ENCODE assay signal across 26 mouse cellular contexts in genomic region chrX:14356466-14357030, GRCm38 (mm10).
DNase-seq lines count a peak whose midpoint lies in the region; ATAC-seq and TF ChIP-seq lines count a peak whose summit lies in the region.
"Had no signal": no experiment of that assay in that cellular context is flagged by ENCODE, and none has a peak within 500 bp of the region (broad histone marks: within the 10 kb centered on the region; RNA-seq: fewer than 3 reads in every experiment).

No protein-coding gene starts in this region.

- H3K27ac ChIP-seq in forebrain, embryonic 14.5 days (ENCODE audit: low read depth, low read length): no peak overlapping the region
- no peak overlapping the region for H3K27ac ChIP-seq in forebrain, embryonic 10.5 days
- no peak overlapping the region for H3K27ac ChIP-seq in midbrain, postnatal 0 days (ENCODE audit: low read depth, low read length)
- no peak overlapping the region for H3K27ac ChIP-seq in midbrain, embryonic 10.5 days (replicated peaks)
- H3K27ac ChIP-seq: heart, adult 2 months; heart, embryonic 13.5 days; hindbrain, embryonic 15.5 days; kidney, embryonic 15.5 days; layer of hippocampus, adult 2 months; left cerebral cortex, adult 2 months; liver, embryonic 12.5 days; midbrain, embryonic 13.5 days; stomach, embryonic 15.5 days had no signal

- H3K9me3 ChIP-seq in forebrain, embryonic 14.5 days (replicated peaks; ENCODE audit: control insufficient read depth, low read length): no peaks in the 10 kb centered on the region
- no peaks in the 10 kb centered on the region for H3K9me3 ChIP-seq in forebrain, embryonic 10.5 days
- H3K9me3 ChIP-seq in midbrain, postnatal 0 days (ENCODE audit: low read length): no peaks in the 10 kb centered on the region
- H3K9me3 ChIP-seq in midbrain, embryonic 10.5 days (replicated peaks): no peaks in the 10 kb centered on the region
- H3K9me3 ChIP-seq: heart, embryonic 13.5 days; hindbrain, embryonic 15.5 days; kidney, embryonic 15.5 days; liver, embryonic 12.5 days; megakaryocyte, embryonic 14.5 days; midbrain, embryonic 13.5 days; stomach, embryonic 15.5 days had no signal

- DNase-seq in forebrain, embryonic 14.5 days (ENCODE audit: low spot score): peak; percentile 0
- no peak for DNase-seq in forebrain, embryonic 10.5 days (ENCODE audit: extremely low spot score, low spot score)
- peak; percentile 17 for DNase-seq in midbrain, postnatal 0 days (ENCODE audit: low spot score)
- DNase-seq in midbrain, embryonic 10.5 days (ENCODE audit: low spot score): no peak
- DNase-seq in cerebellum, postnatal 10 days: peak; percentile 56 to 67
- DNase-seq in kidney, postnatal 36 days: no peak
- DNase-seq in heart, adult 18-20 months: no peak
- DNase-seq: adrenal gland, postnatal 14 days; gastrocnemius, postnatal 25 days; heart, adult 2 months; heart, postnatal 10 days; kidney, adult 18-20 months; kidney, postnatal 25 days; liver, postnatal 0 days; lung, postnatal 36 days; right cerebral cortex, postnatal 14 days had no signal

- TF ChIP-seq CTCF in midbrain, postnatal 0 days (IDR thresholded peaks at IDR 0.05): no peak

- H3K4me1 ChIP-seq in forebrain, embryonic 14.5 days (ENCODE audit: control insufficient read depth, insufficient read depth, low read length): no peaks in the 10 kb centered on the region
- no peaks in the 10 kb centered on the region for H3K4me1 ChIP-seq in forebrain, embryonic 10.5 days
- no peaks in the 10 kb centered on the region for H3K4me1 ChIP-seq in midbrain, postnatal 0 days (ENCODE audit: insufficient read depth, low read length)
- H3K4me1 ChIP-seq in midbrain, embryonic 10.5 days: no peaks in the 10 kb centered on the region
- H3K4me1 ChIP-seq: heart, embryonic 13.5 days; hindbrain, embryonic 15.5 days; kidney, embryonic 15.5 days; liver, embryonic 12.5 days; megakaryocyte, embryonic 14.5 days; midbrain, embryonic 13.5 days; stomach, embryonic 15.5 days had no signal

- H3K4me2 ChIP-seq in forebrain, embryonic 14.5 days (ENCODE audit: low read length): no peak overlapping the region
- no peak overlapping the region for H3K4me2 ChIP-seq in midbrain, postnatal 0 days (ENCODE audit: low read depth, low read length, poor library complexity, severe bottlenecking)
- H3K4me2 ChIP-seq: heart, embryonic 13.5 days; hindbrain, embryonic 15.5 days; kidney, embryonic 15.5 days; liver, embryonic 12.5 days; midbrain, embryonic 13.5 days; stomach, embryonic 15.5 days had no signal

- no peak overlapping the region for H3K9ac ChIP-seq in forebrain, embryonic 14.5 days (ENCODE audit: low read length)
- H3K9ac ChIP-seq in midbrain, postnatal 0 days (replicated peaks; ENCODE audit: low read length, poor library complexity, severe bottlenecking): no peak overlapping the region
- H3K9ac ChIP-seq: heart, embryonic 13.5 days; hindbrain, embryonic 15.5 days; kidney, embryonic 15.5 days; liver, embryonic 12.5 days; liver, postnatal 0 days; midbrain, embryonic 13.5 days; stomach, embryonic 15.5 days had no signal

- H3K27me3 ChIP-seq in forebrain, embryonic 14.5 days (replicated peaks; ENCODE audit: control insufficient read depth, insufficient read depth, low read length): no peaks in the 10 kb centered on the region
- H3K27me3 ChIP-seq in forebrain, embryonic 10.5 days (ENCODE audit: poor library complexity, severe bottlenecking): no peaks in the 10 kb centered on the region
- H3K27me3 ChIP-seq in midbrain, postnatal 0 days (ENCODE audit: insufficient read depth, low read length): no peaks in the 10 kb centered on the region
- no peaks in the 10 kb centered on the region for H3K27me3 ChIP-seq in midbrain, embryonic 10.5 days (ENCODE audit: low read depth, poor library complexity, severe bottlenecking)
- H3K27me3 ChIP-seq: heart, embryonic 13.5 days; hindbrain, embryonic 15.5 days; kidney, embryonic 15.5 days; liver, embryonic 12.5 days; megakaryocyte, embryonic 14.5 days; midbrain, embryonic 13.5 days; stomach, embryonic 15.5 days had no signal

- H3K36me3 ChIP-seq in forebrain, embryonic 14.5 days (ENCODE audit: control insufficient read depth, insufficient read depth, low read length): no peaks in the 10 kb centered on the region
- no peaks in the 10 kb centered on the region for H3K36me3 ChIP-seq in forebrain, embryonic 10.5 days (replicated peaks)
- H3K36me3 ChIP-seq in midbrain, postnatal 0 days (ENCODE audit: insufficient read depth, low read length): no peaks in the 10 kb centered on the region
- H3K36me3 ChIP-seq in midbrain, embryonic 10.5 days: no peaks in the 10 kb centered on the region
- H3K36me3 ChIP-seq: heart, embryonic 13.5 days; hindbrain, embryonic 15.5 days; kidney, embryonic 15.5 days; liver, embryonic 12.5 days; midbrain, embryonic 13.5 days; stomach, embryonic 15.5 days had no signal

- no peak for ATAC-seq in forebrain, embryonic 14.5 days
- ATAC-seq in midbrain, postnatal 0 days (ENCODE audit: low FRiP score): no peak
- ATAC-seq: CD4-positive, CD25-positive, alpha-beta regulatory T cell, adult 4 months; liver, embryonic 12.5 days; liver, postnatal 0 days; midbrain, embryonic 13.5 days had no signal

- no peak overlapping the region for H3K4me3 ChIP-seq in forebrain, embryonic 14.5 days (ENCODE audit: low read depth, low read length)
- H3K4me3 ChIP-seq in forebrain, embryonic 10.5 days: no peak overlapping the region
- no peak overlapping the region for H3K4me3 ChIP-seq in midbrain, postnatal 0 days (ENCODE audit: low read depth, low read length)
- H3K4me3 ChIP-seq in midbrain, embryonic 10.5 days: no peak overlapping the region
- H3K4me3 ChIP-seq: heart, adult 2 months; heart, embryonic 13.5 days; hindbrain, embryonic 15.5 days; kidney, embryonic 15.5 days; layer of hippocampus, adult 2 months; left cerebral cortex, adult 2 months; liver, embryonic 12.5 days; megakaryocyte, embryonic 14.5 days; midbrain, embryonic 13.5 days; stomach, embryonic 15.5 days had no signal

- WGBS in forebrain, embryonic 14.5 days: 76% methylated on average over 4 of the region's 4 CpGs
- 69% methylated on average over 4 of the region's 4 CpGs for WGBS in forebrain, embryonic 10.5 days
- WGBS in midbrain, postnatal 0 days: 66% methylated on average over 4 of the region's 4 CpGs
- 70% methylated on average over 4 of the region's 4 CpGs for WGBS in midbrain, embryonic 10.5 days

Comparison
In these comparisons a context has a peak if more than half of its experiments do, and no peak if none do; other contexts are left out.
1. DNase-seq: peak in forebrain, embryonic 14.5 days (single experiment), midbrain, postnatal 0 days (single experiment) and cerebellum, postnatal 10 days (2 of 2); none in forebrain, embryonic 10.5 days (single experiment), midbrain, embryonic 10.5 days (single experiment), kidney, postnatal 36 days (0 of 2) and heart, adult 18-20 months (0 of 2).